Mouse (Mus musculus) urinary bladder, postnatal 36 days (tissue): ENCODE data around the gene Pld2.
A peak's percentile ranks its signal among the peaks of the same experiment; 100 is the strongest.
"Not testable (repeated sequence)": the region's sequence is repeated elsewhere in the genome, so short reads cannot be mapped to it uniquely, and the experiment has no call there.

ENCODE experiments used
- DNase-seq, 2 experiments: peaks; one replicate each; pipeline ENCODE4 v3.0.0; 2022; ENCODE audit warnings: low spot score in 2 of 2, mixed read lengths in 1 of 2

Pld2 gene

GRCm38 (mm10) chr11:70539877-70540587, at the start of gene Pld2:
Pld2 (plus strand) TSS chr11:70540064.
- DNase-seq, result peak; percentile 87 to 89

DNA sequence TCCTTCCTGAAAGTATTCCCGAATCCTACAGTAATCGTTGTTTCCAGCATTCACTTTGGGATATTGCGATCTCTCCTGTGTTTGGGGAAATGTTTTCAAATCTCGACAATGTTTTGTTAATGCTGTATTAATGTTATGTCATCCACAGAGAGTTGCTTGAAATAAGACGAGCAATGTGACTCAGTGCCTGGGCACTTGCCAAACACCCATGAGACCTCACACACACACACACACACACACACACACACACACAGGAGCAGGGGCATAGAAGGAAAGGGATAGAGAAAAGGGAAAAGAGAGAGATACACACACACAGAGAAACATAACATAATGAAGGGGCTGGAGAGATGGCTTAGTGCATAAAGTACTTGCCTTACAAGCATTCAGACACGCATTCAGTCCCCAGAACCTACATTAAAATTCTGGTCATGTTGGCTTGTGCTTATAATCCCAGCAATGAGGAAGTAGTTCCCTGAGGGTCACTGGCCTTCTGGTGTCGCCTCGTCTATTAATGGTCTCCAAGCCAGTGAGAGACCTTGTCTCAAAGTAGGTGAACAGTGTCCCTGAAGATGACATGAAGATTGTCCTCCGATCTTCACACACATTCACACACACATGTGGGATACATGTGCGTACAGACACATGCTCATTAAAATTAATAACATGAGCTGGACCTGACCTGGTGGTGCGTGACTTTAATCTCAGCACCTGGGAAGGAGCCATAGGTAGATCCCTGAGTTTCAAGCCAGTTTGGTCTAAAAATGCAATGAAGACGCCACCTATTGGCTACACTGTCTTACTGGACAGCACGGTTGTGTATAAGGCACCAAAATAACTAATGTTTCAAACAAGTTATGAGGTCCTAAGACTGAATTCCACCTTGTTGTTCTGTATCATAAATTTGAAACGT, 40.0 kb upstream of the Pld2 start:
- no peak for DNase-seq

- no peak for DNase-seq
Measured at GRCm38 (mm10) chr11:70500476-70500812, 39.4 kb upstream of the Pld2 start.

- DNase-seq, result no peak
Measured at GRCm38 (mm10) chr11:70502018-70502417, 37.8 kb upstream of the Pld2 start.

- no peak for DNase-seq
Measured at GRCm38 (mm10) chr11:70504970-70505369, 34.9 kb upstream of the Pld2 start, which contains the start of gene Tm4sf5. Tm4sf5 (plus strand) TSS chr11:70505244.

GRCm38 (mm10) chr11:70506385-70506784, 33.5 kb upstream of the Pld2 start:
- DNase-seq, result peak; percentile 65 to 68

- DNase-seq, result no peak
Measured at GRCm38 (mm10) chr11:70506962-70507515, 32.8 kb upstream of the Pld2 start.

DNA sequence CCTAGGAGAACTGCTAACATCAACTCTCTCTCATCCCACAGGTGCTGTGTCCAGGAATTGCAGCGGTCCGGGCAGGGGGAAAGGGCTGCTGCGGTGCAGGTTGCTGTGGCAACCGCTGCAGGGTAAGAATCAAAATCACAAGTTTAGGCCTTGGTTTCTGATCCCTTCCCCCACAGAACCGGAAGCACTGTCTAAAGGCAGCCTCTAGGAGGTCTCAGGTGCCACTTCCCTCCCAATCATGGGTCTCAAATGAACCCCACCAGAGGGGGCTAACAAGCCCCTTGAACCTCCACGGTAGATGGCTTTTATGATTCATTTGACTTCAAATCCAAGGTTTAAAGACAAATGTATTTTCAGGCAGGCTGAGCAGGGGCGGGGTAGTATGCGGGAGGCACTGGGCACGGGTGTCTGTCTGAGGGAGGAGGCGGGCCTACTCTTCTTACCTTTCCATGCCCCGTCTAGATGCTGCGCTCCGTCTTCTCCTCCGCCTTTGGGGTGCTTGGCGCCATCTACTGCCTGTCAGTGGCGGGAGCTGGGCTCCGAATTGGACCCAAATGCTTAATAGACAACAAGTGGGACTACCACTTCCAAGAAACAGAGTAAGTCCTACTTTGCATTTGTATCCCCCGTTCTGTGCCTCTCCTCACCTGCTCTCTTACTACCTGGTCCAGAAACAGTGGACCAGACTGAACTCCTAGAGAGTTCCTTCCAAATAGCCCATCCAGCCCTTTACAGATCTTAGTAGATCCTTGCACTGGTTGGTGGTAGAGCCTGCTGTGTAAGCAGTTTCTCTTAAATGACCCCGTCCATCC, 29.9 kb upstream of the Pld2 start:
- peak in 1 of 2 experiments; percentile 38 for DNase-seq

- DNase-seq, result no peak
Measured at GRCm38 (mm10) chr11:70511242-70511641, 28.6 kb upstream of the Pld2 start.

- no peak for DNase-seq
Measured at GRCm38 (mm10) chr11:70511825-70512224, 28.0 kb upstream of the Pld2 start.

- no peak for DNase-seq
Measured at GRCm38 (mm10) chr11:70512709-70513342, 27.0 kb upstream of the Pld2 start.

GRCm38 (mm10) chr11:70513520-70513919, 26.3 kb upstream of the Pld2 start:
- DNase-seq, result no peak

DNA sequence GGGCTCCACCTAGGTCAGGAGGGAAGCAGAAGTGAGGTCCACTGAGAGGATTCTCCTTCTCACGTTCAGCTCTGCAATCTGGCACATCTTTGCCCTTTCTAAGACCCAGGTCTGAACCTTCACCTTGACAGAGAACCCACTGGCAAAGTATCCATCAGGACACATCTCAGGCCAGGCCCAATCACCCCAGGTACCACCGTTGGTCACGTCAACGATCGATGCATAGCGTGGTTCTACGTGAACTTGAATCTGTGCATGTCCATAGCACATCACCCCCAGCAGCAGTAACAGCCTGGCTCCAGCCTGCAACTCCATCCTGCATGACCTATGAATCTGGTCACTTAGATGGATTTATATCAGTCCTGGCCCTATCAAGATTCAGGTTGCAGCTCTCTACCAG, 25.6 kb upstream of the Pld2 start, which contains the start of gene Vmo1:
TSS of gene Vmo1 (minus strand) at position 329 of the 400 bp plus-strand sequence.
- DNase-seq, result no peak

- no peak for DNase-seq
Measured at GRCm38 (mm10) chr11:70516352-70516751, 23.5 kb upstream of the Pld2 start.

GRCm38 (mm10) chr11:70518436-70518835, 21.4 kb upstream of the Pld2 start:
- DNase-seq, result no peak

- no peak for DNase-seq
Measured at GRCm38 (mm10) chr11:70518923-70519322, 20.9 kb upstream of the Pld2 start, which contains the start of gene Gltpd2. Gltpd2 (plus strand) TSS chr11:70519196.

DNA sequence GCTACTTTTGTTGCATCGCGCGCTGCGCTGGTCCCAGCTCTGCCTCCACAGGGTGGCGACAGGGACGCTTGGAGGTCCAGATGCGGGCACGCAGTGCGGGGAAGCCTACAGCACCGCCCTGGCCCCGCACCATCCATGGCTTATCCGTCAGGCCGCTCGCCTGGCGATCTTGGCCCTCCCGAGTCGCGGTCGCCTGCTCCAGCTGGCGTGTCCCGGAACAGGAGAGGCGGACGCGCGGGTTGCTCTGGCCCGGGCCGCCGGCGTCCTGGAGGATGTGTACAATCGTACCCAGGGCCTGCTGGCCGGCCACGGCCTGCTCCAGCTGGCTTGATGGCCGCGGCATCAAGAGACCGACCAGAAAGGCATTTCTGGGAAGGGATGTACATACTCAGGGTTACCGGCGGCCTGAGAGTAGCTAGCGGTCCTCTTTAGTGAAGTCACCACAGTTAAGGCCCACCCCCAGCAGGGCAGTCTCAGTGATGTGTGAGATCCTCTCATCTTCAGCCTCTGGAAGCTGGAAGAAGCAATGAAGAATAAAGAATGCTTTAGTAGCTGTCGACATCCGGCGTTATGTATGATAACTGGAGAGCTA, 19.6 kb upstream of the Pld2 start:
- peak in 1 of 2 experiments; percentile 32 for DNase-seq

- not testable (repeated sequence) for DNase-seq
Measured at GRCm38 (mm10) chr11:70523306-70523989, 16.4 kb upstream of the Pld2 start.

DNA sequence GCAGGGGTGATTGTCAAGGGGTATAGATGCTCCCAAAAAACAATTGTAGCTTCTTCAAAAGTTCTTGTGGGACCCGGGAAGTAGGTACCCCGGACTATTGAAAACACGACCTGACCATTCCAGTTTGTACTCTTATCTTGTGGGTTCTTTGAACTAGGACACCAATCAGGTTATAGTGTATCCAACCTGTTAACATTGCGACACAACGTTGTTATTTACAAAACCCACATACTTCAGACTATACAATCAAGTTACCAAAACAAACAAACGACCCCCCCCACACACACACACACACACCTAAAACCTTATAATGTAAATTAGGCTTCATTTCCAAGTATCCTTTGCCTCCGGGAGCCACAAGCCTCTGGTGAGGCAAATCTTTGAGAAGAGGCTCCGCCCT, 15.1 kb upstream of the Pld2 start:
- DNase-seq, result no peak

DNA sequence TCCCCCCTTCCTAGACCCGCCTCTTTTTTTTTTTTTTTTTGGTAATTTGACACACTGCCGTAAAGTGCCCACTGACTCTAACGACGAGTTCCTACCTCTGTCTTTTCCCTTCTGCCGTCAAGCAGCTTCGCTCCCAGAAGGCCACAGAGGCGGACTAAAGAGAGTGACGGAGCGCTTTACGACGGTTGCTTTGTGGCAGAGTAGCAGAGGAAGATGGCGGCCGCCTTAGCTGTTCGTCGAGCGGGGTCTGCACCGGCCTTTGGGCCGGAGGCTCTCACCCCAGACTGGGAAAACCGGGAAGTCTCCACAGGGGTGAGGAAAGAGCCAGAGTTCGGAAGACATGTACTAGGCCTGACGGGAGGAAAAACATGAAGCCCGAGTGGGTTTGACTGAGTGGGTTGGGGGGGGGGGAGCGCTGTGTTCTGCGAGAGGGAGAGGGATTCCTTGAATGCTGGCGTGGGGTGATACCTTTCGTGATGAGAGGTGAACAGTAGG, 14.6 kb upstream of the Pld2 start, which contains the start of gene Psmb6:
TSS of gene Psmb6 (plus strand) at position 184 of the 495 bp plus-strand sequence.
- DNase-seq, result peak; percentile 82 to 89
